Mouse (Mus musculus): Measurements from ENCODE around the gene Tmprss6.

GRCm38 (mm10) chr15:78456051-78456450, 12.4 kb downstream of the Tmprss6 start:
- TF ChIP-seq POLR2A (IDR thresholded peaks at IDR 0.05; ENCODE audit: borderline replicate concordance, extremely low read depth, insufficient read depth, insufficient read length, poor library complexity, severe bottlenecking) = no peak
- no peak for TF ChIP-seq CTCF (IDR thresholded peaks at IDR 0.05; ENCODE audit: borderline replicate concordance, extremely low read depth, insufficient read depth, insufficient read length)

Data from brain, embryonic 14.5 days (tissue).